ENCODE assay signal across 10 mouse cellular contexts in genomic region chr4:64832882-64833281, GRCm38 (mm10).
DNase-seq lines count a peak whose midpoint lies in the region; TF ChIP-seq lines count a peak whose summit lies in the region.
"Had no signal": no experiment of that assay in that cellular context is flagged by ENCODE, and none has a peak within 500 bp of the region (broad histone marks: within the 10 kb centered on the region; RNA-seq: fewer than 3 reads in every experiment).

No protein-coding gene starts in this region.

- no peak overlapping the region for H3K27ac ChIP-seq in cerebellum, adult 2 months (ENCODE audit: insufficient read depth, low read length)
- H3K27ac ChIP-seq: limb, embryonic 13.5 days had no signal

- WGBS in cerebellum, adult 2 months, result 46% methylated on average over 2 of the region's 2 CpGs

- H3K27me3 ChIP-seq in cerebellum, adult 2 months (ENCODE audit: control insufficient read depth, insufficient read depth, low read length), result no peaks in the 10 kb centered on the region
- H3K27me3 ChIP-seq: limb, embryonic 13.5 days had no signal

- no peak for TF ChIP-seq POLR2A in cerebellum, adult 2 months (IDR thresholded peaks at IDR 0.05; ENCODE audit: borderline replicate concordance, insufficient read depth, low read length)
- no peak for TF ChIP-seq POLR2A in brain, embryonic 14.5 days (IDR thresholded peaks at IDR 0.05; ENCODE audit: borderline replicate concordance, extremely low read depth, insufficient read depth, insufficient read length, poor library complexity, severe bottlenecking)

- peak; percentile 47; the same call in 1 of the 2 replicates for TF ChIP-seq CTCF in cerebellum, adult 2 months (IDR thresholded peaks at IDR 0.05; ENCODE audit: borderline replicate concordance, insufficient read depth, low read depth, low read length)
- peak; percentile 59; the same call in 1 of the 2 replicates for TF ChIP-seq CTCF in brain, embryonic 14.5 days (IDR thresholded peaks at IDR 0.05; ENCODE audit: borderline replicate concordance, extremely low read depth, insufficient read depth, insufficient read length)

- H3K4me3 ChIP-seq in cerebellum, adult 2 months (replicated peaks; ENCODE audit: insufficient read depth, low read depth, low read length), result no peak overlapping the region
- H3K4me3 ChIP-seq: erythroblast, embryonic 14.5 days; limb, embryonic 13.5 days had no signal

- H3K4me1 ChIP-seq in cerebellum, adult 2 months (ENCODE audit: control insufficient read depth, insufficient read depth, low read length), result no peaks in the 10 kb centered on the region
- H3K4me1 ChIP-seq: limb, embryonic 13.5 days had no signal

- peak; percentile 20 to 23 for DNase-seq in cerebellum, adult 2 months
- DNase-seq in cerebellum, adult 9-11 months, result no peak
- DNase-seq in left cerebral cortex, adult 18-20 months (ENCODE audit: low spot score in 2 of 2), result peak; percentile 10 to 20
- no peak for DNase-seq in left cerebral cortex, postnatal 36 days (ENCODE audit: low spot score in 2 of 2)
- peak; percentile 45 for DNase-seq in brain, embryonic 14.5 days (ENCODE audit: low read depth)
- peak; percentile 13 to 20 for DNase-seq in kidney, postnatal 4 days
- DNase-seq in spleen, postnatal 36 days (ENCODE audit: low spot score in 2 of 2), result no peak
- no peak for DNase-seq in spleen, postnatal 10 days (ENCODE audit: low spot score in 2 of 2)

- intact Hi-C loops in left cerebral cortex, postnatal 36 days (cut with DNase I), result loop anchor here (5.0 kb wide), 2 partner anchors 659 to 754 kb away; no protein-coding TSS in a partner anchor

Comparison
In these comparisons a context has a peak if more than half of its experiments do, and no peak if none do; other contexts are left out.
1. DNase-seq: peak in cerebellum, adult 2 months (2 of 2), left cerebral cortex, adult 18-20 months (2 of 2), brain, embryonic 14.5 days (single experiment) and kidney, postnatal 4 days (2 of 2); none in cerebellum, adult 9-11 months (single experiment), left cerebral cortex, postnatal 36 days (0 of 2), spleen, postnatal 36 days (0 of 2) and spleen, postnatal 10 days (0 of 2).